Mouse (Mus musculus): ENCODE measurements at regions not wholly inside any gene's neighbourhood (a gene's known extent, or its start where the extent isn't known, plus 50 kb on each side); places are given as distances from the start of the nearest gene placed in this dataset.

GRCm38 (mm10) chr15:7723770-7724169, 86.9 kb upstream of the Gdnf start:
- TF ChIP-seq CTCF (IDR thresholded peaks at IDR 0.05; ENCODE audit: extremely low read depth, insufficient read length, insufficient replicate concordance, low read depth, low read length) (no peak), POLR2A (IDR thresholded peaks at IDR 0.05; ENCODE audit: low read depth, low read length) (no peak)
- WGBS: 91% methylated on average over 2 of the region's 2 CpGs

GRCm38 (mm10) chr15:7725505-7725904, 85.1 kb upstream of the Gdnf start:
- Histone ChIP-seq H3K4me1 (ENCODE audit: control insufficient read depth, insufficient read depth, insufficient read length, low read length) (no peaks in the 10 kb centered on the region), H3K27me3 (ENCODE audit: control insufficient read depth, insufficient read depth, low read length) (no peaks in the 10 kb centered on the region), H3K4me3 (ENCODE audit: low read depth, low read length) (no peak overlapping the region), H3K36me3 (ENCODE audit: control insufficient read depth, insufficient read depth, low read length) (no peaks in the 10 kb centered on the region), H3K27ac (ENCODE audit: insufficient read depth, low read depth, low read length) (no peak overlapping the region)
- 54% methylated on average over 4 of the region's 4 CpGs for WGBS
- TF ChIP-seq CTCF (IDR thresholded peaks at IDR 0.05; ENCODE audit: extremely low read depth, insufficient read length, insufficient replicate concordance, low read depth, low read length) (no peak), POLR2A (IDR thresholded peaks at IDR 0.05; ENCODE audit: low read depth, low read length) (no peak)

More at GRCm38 (mm10) chr15:7723770-7724169, 86.9 kb upstream of the Gdnf start:
- H3K27ac ChIP-seq (ENCODE audit: insufficient read depth, low read depth, low read length): no peak overlapping the region
- H3K36me3 ChIP-seq (ENCODE audit: control insufficient read depth, insufficient read depth, low read length): no peaks in the 10 kb centered on the region
- no peak overlapping the region for H3K4me3 ChIP-seq (ENCODE audit: low read depth, low read length)
- no peaks in the 10 kb centered on the region for H3K4me1 ChIP-seq (ENCODE audit: control insufficient read depth, insufficient read depth, insufficient read length, low read length)
- no peaks in the 10 kb centered on the region for H3K27me3 ChIP-seq (ENCODE audit: control insufficient read depth, insufficient read depth, low read length)

- no peaks in the 10 kb centered on the region for H3K27me3 ChIP-seq (ENCODE audit: control insufficient read depth, insufficient read depth, low read length)
- H3K4me1 ChIP-seq (ENCODE audit: control insufficient read depth, insufficient read depth, insufficient read length, low read length): no peaks in the 10 kb centered on the region
- H3K36me3 ChIP-seq (ENCODE audit: control insufficient read depth, insufficient read depth, low read length): no peaks in the 10 kb centered on the region
- WGBS: 79% methylated on average over 4 of the region's 4 CpGs
- no peak overlapping the region for H3K4me3 ChIP-seq (ENCODE audit: low read depth, low read length)
- no peak overlapping the region for H3K27ac ChIP-seq (ENCODE audit: insufficient read depth, low read depth, low read length)
- TF ChIP-seq POLR2A (IDR thresholded peaks at IDR 0.05; ENCODE audit: low read depth, low read length) (no peak), CTCF (IDR thresholded peaks at IDR 0.05; ENCODE audit: extremely low read depth, insufficient read length, insufficient replicate concordance, low read depth, low read length) (no peak)
These were observed 63.1 kb upstream of the Gdnf start for GRCm38 (mm10) chr15:7747586-7747985.

GRCm38 (mm10) chr15:7750441-7750840, 60.2 kb upstream of the Gdnf start:
- no peak overlapping the region for H3K27ac ChIP-seq (ENCODE audit: insufficient read depth, low read depth, low read length)
- no peaks in the 10 kb centered on the region for H3K27me3 ChIP-seq (ENCODE audit: control insufficient read depth, insufficient read depth, low read length)
- TF ChIP-seq POLR2A (IDR thresholded peaks at IDR 0.05; ENCODE audit: low read depth, low read length) (no peak), CTCF (IDR thresholded peaks at IDR 0.05; ENCODE audit: extremely low read depth, insufficient read length, insufficient replicate concordance, low read depth, low read length) (no peak)
- no peaks in the 10 kb centered on the region for H3K4me1 ChIP-seq (ENCODE audit: control insufficient read depth, insufficient read depth, insufficient read length, low read length)
- no peak overlapping the region for H3K4me3 ChIP-seq (ENCODE audit: low read depth, low read length)
- no peaks in the 10 kb centered on the region for H3K36me3 ChIP-seq (ENCODE audit: control insufficient read depth, insufficient read depth, low read length)
- 70% methylated on average over 5 of the region's 5 CpGs for WGBS
